Mouse (Mus musculus) mouse embryonic stem cell (cell line): ENCODE data around the gene Bbc3.
"Not testable (repeated sequence)": the region's sequence is repeated elsewhere in the genome, so short reads cannot be mapped to it uniquely, and the experiment has no call there.

Experiments
- in situ Hi-C, 2 experiments: fragments of 300-500 bp; cut with MboI; formaldehyde crosslinking; loops; 1 replicate in 1 of 2; 3 replicates in 1 of 2; pipeline ENCODE4 v1.14.3; 2019 to 2020; ENCODE audit warnings: low sequenced_read_pairs in 2 of 2, low pct_unique_long_range_greater_than_20kb in 1 of 2, mixed read lengths in 1 of 2; ENCODE audit not compliant: unreplicated experiment in 1 of 2

Gene Bbc3

DNA sequence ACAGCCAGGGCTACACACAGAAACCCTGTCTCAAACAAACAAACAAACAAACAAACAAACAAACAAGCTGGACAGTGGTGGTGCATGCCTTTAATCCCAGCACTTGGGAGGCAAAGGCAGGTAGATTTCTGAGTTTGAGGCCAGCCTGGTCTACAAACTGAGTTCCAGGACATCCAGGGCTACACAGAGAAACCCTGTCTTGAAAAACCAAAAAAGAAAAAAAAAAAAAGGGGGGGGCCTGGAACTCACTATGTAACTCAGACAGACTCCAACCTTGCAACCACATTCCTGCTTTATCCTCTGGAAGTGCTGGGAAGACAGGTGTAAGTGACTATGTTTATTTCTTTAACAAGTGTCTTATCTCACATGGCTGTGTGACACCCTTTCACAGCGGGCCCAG is at the start of gene Bbc3:
Bbc3 (plus strand) TSS at position 301 of the 400 bp plus-strand sequence.
- in situ Hi-C loops: not testable (repeated sequence)

DNA sequence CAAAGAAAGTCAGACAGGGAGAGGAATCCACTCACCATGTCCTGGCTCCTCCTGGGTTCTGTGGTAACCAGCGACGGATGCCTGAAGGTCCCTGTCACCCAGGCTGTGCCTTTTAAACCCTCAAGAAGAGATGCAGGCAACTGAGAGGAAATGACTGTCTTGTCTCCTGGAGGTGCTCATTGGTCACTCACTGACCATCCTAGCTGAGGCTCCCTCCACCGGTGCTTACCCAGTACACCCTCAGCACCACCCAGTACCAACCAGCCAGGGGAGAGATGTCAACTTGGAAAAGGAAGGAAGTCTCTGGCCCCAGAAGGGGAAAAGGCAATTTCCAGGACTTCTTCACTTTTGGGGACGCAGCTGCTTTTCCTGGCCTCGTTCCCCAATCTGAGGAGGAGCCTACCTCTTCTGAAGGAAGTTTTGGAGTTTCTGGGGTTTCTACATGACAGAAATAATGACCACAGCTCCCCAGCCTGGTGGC is 49.0 kb upstream of the Bbc3 start, which contains the start of gene C5ar1:
C5ar1 (minus strand) TSS at position 431 of the 481 bp plus-strand sequence.
- in situ Hi-C loops: loop anchor here in 1 of 2 experiments (10.0 kb wide), 1 partner anchor 74 kb away; no protein-coding TSS in a partner anchor

DNA sequence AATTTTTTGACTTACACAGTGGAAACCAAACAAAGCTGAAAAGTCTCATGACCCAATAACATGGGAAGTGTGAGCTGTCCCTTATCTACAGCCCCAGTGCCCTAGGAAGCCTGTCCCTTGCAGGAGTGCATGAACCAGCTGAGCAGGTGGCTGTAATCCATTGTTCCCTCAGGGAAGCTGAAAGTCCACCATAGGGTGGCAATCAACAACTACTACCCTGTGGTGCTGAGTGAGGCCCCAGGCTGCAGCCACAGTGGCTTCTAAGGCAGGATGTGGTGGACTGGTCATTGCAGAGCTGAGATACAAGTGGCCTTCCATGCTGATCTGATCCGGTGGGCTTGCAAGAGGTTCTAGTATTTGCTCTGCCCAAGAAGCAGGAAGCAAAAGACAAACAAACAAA is 47.1 kb upstream of the Bbc3 start:
- in situ Hi-C loops: no loop called here

DNA sequence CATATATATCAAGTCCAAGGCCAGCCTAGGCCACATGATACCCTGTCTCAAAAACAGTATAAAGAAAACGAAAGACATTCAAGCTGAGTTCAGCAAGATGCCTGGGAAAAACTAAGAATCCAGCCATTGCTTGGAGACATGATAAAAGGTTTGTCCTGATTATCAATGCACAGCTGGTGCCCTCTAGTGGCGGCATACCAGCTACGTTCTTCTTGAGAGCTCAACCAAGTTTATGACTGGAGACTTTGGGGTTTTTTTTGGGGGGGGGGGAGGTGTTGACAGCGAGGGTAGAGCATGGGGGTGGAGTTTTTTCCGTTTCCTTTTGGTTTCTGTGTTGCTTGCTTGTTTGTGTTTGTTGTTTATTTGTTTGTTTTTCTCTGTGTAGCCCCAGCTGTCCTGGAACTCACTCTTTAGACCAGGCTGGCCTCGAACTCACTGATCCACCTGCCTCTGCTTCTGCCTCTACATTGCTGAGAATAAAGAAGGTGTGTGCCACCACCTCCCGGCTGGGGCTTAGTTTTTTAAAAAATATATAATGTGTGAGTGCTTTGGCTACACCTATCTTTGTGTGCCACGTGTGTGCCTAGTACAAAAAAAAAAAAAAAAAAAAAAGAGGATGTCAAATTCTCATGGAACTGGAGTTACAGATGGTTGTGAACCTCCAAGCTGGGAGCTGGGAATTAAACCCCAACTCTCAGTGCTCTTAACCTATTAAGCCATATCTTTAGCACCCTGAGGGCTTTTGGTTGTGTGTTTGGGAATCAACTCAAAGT is 45.0 kb upstream of the Bbc3 start:
- in situ Hi-C loops: no loop called here

- in situ Hi-C loops: no loop called here
Observed at GRCm38 (mm10) chr7:16263843-16264242, 44.4 kb upstream of the Bbc3 start.

- in situ Hi-C loops: no loop called here
Observed at GRCm38 (mm10) chr7:16265856-16266255, 42.3 kb upstream of the Bbc3 start.

GRCm38 (mm10) chr7:16266593-16266992 is 41.6 kb upstream of the Bbc3 start:
- in situ Hi-C loops: not testable (repeated sequence)

DNA sequence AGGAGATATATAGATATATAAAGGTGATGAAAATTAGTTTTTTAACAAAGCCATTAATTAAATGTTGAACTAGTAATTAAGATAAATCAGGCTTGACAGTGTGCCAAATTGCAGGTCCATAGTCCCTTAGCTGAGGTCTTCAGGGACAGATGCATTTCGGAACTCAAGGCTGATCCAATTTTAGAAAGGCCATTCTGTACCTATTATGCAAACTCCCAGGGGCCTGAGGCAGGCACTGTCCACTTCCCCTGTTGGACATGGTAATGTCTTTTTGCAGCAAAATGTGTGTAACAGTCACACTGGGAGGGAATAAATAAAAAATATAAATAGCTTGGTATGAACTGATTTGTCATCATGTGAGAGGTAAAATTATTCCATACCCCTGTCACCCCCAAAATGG is 37.1 kb upstream of the Bbc3 start:
- in situ Hi-C loops: no loop called here

DNA sequence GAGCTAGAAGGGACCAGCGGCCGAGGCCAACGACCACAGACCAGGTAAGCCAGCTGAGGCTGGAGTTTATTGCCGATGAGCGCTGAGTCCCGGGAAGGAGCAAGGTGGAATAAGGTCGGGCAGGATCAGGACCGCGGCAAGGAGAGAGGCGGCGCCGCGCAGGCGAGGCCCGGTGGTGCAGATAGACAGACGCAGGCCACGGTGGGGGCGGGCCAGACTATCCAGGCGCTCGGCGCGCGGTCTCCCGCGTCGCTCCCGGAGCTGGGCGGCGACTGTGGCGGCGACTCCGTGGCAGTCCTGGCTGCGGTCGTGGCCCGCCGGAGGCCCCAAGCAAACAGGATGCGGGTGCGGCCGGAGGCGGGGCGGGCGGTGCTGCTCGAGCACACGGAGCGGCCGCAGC is 35.5 kb upstream of the Bbc3 start:
- in situ Hi-C loops: no loop called here

- in situ Hi-C loops: no loop called here
Observed at GRCm38 (mm10) chr7:16273081-16273765, 35.0 kb upstream of the Bbc3 start, which contains the start of gene Inafm1. Gene Inafm1 (minus strand): TSS chr7:16273617.

DNA sequence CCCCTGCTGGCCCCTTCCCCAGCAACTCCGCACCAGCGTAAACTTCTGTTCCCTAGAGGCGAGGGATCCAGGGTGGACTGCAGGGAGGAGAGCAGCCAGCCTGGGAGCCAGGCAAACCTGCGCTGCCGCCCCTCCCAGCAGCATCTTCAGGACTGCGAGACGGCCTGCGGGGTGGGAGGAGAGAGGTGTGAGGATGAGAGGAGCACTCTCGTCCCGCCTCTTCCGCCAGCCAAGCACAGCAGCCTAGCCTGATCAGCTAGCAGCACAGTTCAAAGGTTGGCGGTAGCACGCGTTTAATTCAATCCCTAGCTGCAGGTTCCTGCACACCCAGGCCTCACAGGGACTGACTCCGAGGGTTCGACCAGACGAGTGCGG is 34.4 kb upstream of the Bbc3 start:
- in situ Hi-C loops: no loop called here

DNA sequence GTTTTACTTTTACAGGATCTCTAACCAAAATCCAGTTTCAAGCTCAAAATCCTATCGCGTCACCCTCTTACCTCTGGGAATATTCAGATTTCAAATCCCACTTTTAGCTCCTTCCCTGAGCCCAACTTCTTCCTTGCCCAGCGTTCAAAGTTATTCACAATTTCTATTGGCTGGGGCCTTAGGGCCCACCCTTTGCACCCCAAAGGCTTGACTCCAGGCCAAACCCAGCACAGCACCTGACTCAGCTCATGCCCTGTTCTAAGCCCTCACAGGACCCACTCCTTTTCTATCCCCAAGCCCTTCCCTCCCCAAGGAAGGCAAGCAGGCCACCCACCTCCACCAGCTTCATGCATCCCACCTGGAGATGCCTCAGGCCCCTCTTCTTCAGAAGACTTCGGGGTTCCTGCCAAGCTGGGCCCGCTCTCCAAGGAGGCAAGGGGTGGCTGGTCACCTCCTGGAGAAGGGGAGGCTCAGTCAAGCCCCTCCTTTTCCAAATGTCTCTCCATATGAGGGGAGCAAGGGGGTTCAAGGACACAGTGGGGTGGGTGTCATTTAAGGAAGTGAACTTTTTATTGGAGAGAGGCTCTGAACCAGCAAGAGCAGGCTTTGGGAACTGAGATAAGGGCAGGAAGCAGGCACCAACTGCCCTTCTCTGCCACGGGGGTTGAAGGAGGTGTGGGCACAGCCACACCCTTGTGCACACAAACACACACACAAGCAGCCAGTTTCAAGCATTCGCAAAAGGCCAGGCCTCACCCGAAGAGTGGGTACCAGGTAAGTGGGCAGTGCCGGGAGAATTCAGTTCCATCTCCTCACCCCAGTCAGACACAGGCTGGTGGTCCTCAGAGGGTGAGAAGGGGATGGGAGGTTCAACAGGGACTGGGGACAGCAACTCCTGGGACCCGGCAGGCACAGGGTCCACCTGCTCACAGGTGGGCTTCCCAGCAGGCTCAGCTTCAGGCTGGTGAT is 33.0 kb upstream of the Bbc3 start:
- in situ Hi-C loops: no loop called here

DNA sequence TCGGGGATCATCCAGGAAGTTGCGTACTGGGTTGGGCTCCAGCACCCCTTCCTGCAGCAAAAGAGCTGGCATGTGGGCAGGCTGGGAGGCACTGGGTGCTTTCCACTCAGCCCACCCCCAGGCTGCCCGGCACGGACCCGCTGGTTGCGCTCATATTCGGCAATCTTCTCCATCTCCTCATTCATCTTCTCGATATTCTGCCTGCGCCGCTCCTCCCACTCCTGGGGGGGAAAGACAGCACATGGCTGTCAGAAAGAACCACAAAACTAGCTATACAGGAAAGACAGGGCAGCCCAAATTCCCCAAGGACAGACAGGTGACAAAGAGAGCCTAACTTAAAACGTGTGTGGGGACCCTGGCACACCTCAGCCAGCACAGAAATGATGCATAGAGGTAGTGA is 27.5 kb upstream of the Bbc3 start:
- in situ Hi-C loops: no loop called here

DNA sequence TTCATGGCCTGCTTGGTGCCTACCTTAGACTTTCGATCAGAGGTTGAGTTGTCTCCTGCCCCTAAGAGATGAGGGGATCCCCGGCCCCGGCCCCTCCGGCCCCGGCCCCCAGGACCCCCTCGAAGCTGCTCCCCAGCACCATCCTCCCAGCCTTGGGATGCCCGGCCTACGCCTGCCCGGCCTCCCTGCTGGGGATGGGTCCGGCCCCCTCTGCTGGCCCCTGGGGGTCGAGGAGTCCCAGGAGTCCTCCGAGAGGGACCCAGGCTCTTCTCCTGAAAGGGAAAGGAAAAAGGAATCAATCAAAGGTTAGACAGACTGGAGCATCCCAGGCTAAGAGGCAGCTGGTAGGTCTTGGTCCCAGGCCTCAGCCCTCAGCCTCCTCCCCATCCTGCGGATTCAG is 25.9 kb upstream of the Bbc3 start:
- in situ Hi-C loops: no loop called here

- in situ Hi-C loops: no loop called here
Observed at GRCm38 (mm10) chr7:16284001-16284400, 24.2 kb upstream of the Bbc3 start.

DNA sequence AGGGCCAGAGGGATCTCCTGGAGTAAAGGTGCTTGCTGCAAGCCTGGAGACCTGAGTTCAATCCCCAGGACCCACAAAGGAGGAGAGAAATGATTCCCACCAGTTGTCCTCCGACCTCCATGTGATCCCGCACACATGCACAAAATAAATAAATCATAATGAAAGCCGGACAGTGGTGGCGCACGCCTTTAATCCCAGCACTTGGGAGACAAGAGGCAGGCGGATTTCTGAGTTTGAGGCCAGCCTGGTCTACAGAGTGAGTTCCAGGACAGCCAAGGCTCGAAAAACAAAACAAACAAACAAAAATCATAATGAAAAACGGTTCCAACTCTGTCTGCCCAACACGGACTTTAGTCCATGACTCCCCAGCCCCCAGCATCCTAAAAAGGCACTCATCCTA is 23.3 kb upstream of the Bbc3 start:
- in situ Hi-C loops: no loop called here

GRCm38 (mm10) chr7:16285450-16286025 is 22.7 kb upstream of the Bbc3 start:
- in situ Hi-C loops: no loop called here
